Mouse (Mus musculus) ES-E14 (cell line): ENCODE measurements at regions not wholly inside any gene's neighbourhood (a gene's known extent, or its start where the extent isn't known, plus 50 kb on each side); places are given as distances from the start of the nearest gene placed in this dataset.
A peak's percentile ranks its signal among the peaks of the same experiment; 100 is the strongest.

ENCODE experiments used
- DNase-seq: peaks from one replicate; pipeline ENCODE4 v3.0.0-alpha.2; 2013; ENCODE audit warnings: low read depth, low spot score
- H3K27ac ChIP-seq: 2 replicates; pipeline ENCODE4 v1.5.1; 2012; ENCODE audit warnings: low read depth, mild to moderate bottlenecking, low read length, moderate library complexity, mixed read lengths; ENCODE audit not compliant: poor library complexity, insufficient read depth, severe bottlenecking
- H3K36me3 ChIP-seq: 2 replicates; pipeline ENCODE4 v1.6.1; 2012; ENCODE audit warnings: mild to moderate bottlenecking, low read length, moderate library complexity, mixed read lengths; ENCODE audit not compliant: control insufficient read depth, poor library complexity, insufficient read depth, severe bottlenecking
- H3K4me1 ChIP-seq, 2 experiments: fragments of 150-350 bp in 1 of 2; sonication (generic) in 1 of 2; 2 replicates each; pipeline ENCODE4 v1.6.1; 2012; ENCODE audit warnings: low read length in 2 of 2, mild to moderate bottlenecking in 1 of 2, mixed read lengths in 1 of 2; ENCODE audit not compliant: control insufficient read depth in 2 of 2, insufficient read depth in 2 of 2, poor library complexity in 1 of 2
- H3K4me3 ChIP-seq, 2 experiments: fragments of 150-350 bp in 1 of 2; sonication (generic) in 1 of 2; 2 replicates each; pipeline ENCODE4 v1.5.1; 2012; ENCODE audit warnings: low read length in 2 of 2, low read depth in 1 of 2, mild to moderate bottlenecking in 1 of 2, mixed read lengths in 1 of 2; ENCODE audit not compliant: insufficient read depth in 1 of 2, poor library complexity in 1 of 2, severe bottlenecking in 1 of 2
- H3K9ac ChIP-seq: 2 replicates; pipeline ENCODE4 v1.6.1; 2012; ENCODE audit warnings: low read depth, mild to moderate bottlenecking, low read length, mixed read lengths; ENCODE audit not compliant: poor library complexity, insufficient read depth, severe bottlenecking
- H3K9me3 ChIP-seq: fragments of 150-350 bp; sonication (generic); 2 replicates; pipeline ENCODE4 v1.6.1; 2012; ENCODE audit warnings: low read depth, mild to moderate bottlenecking, low read length; ENCODE audit not compliant: control insufficient read depth, insufficient read depth
- CHD2 ChIP-seq: IDR thresholded peaks from 2 replicates; pipeline ENCODE4 v1.6.1; 2014; ENCODE audit warnings: mild to moderate bottlenecking, low read depth, low read length, inconsistent platforms
- HCFC1 ChIP-seq: IDR thresholded peaks from 2 replicates; pipeline ENCODE4 v1.6.1; 2012; ENCODE audit warnings: low read length, inconsistent platforms, borderline replicate concordance; ENCODE audit not compliant: insufficient read depth
- MAFK ChIP-seq: IDR thresholded peaks from 2 replicates; pipeline ENCODE4 v1.6.1; 2014; ENCODE audit warnings: mild to moderate bottlenecking, low read depth, low read length, inconsistent platforms; ENCODE audit not compliant: insufficient read depth
- ZC3H11A ChIP-seq: IDR thresholded peaks from 2 replicates; pipeline ENCODE4 v1.6.1; 2012; ENCODE audit warnings: low read depth, mild to moderate bottlenecking, inconsistent platforms, low read length, borderline replicate concordance
- ZNF384 ChIP-seq: IDR thresholded peaks from 2 replicates; pipeline ENCODE4 v1.6.1; 2012; ENCODE audit warnings: low read depth, low read length, inconsistent platforms
- in situ Hi-C, 2 experiments: fragments of 600-800 bp; cut with MboI; formaldehyde crosslinking; loops; one replicate each; pipeline ENCODE4 v1.15.1; 2025; ENCODE audit warnings: low sequenced_read_pairs in 2 of 2, inconsistent platforms in 1 of 2; ENCODE audit not compliant: unreplicated experiment in 2 of 2

DNA sequence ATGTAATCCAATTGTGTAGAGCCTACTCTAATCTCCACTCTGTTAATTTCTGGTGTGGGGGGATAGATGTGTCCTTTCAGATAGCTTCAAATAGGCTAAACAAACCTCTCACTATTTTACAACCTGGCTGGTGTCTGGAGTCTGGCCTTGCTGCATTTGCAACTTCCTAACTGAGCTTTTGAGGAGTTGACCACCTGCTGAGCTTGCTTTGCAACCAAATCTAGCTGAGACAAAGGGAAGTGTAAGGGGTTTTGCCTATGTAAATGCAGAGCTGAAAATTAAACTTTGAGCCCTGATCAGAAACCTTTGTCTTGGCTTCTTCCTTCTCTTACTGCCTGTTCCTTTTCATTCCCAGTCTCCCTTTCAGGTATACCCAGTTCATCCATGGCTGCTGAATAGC is 404.3 kb downstream of the Cetn3 start:
- Histone ChIP-seq H3K9ac (no peak overlapping the region), H3K4me3 (no peak overlapping the region), H3K4me1 (no peaks in the 10 kb centered on the region), H3K9me3 (peaks cover 3% of the 10 kb centered on the region; the same call in 1 of the 2 replicates), H3K27ac (no peak overlapping the region; the same call in 1 of the 2 replicates), H3K36me3 (no peaks in the 10 kb centered on the region)
- in situ Hi-C loops = no loop called here
- TF ChIP-seq CHD2 = no peak
- TF ChIP-seq HCFC1 = no peak
- no peak for TF ChIP-seq ZC3H11A
- no peak for TF ChIP-seq MAFK
- TF ChIP-seq ZNF384 = no peak
- DNase-seq = peak; percentile 50

DNA sequence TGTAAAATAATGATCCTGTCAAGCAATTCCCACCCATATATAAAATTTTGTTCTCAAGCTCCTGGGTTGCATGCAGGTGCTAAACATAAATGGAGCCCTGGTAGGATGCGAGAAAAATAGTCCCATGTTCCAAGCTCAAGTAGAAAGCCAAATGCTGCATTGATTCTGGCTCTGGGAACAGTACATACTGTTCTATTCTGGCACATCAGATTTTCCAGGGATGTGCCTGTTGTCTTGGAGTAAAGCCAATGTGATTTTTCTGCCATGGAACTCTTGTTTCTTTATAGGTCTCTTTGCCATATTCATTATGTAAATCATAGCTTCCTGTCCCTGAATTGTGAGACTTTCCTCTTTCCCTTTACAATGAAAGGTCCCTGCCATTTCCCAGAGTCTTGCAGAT is 417.9 kb downstream of the Cetn3 start:
- DNase-seq = no peak
- no peaks in the 10 kb centered on the region for H3K9me3 ChIP-seq

DNA sequence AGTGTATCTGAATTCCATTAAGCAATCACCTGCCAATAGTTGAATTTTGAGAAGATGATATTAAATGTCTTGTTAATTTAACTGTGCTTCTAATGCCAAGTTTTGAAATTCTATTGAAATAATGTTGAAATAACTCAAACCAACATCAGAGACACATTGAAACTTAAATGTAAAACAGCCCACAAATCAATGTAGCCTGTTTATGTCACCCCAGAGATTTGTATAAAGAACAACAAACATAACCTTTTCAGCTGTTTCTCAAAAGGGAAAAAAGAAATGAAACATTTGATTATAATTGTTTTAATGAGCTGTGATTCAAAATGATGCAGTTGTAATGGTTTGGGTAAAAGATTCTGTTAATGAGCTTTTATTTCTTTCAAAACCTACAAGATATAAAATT is 442.6 kb downstream of the Cetn3 start:
- Histone ChIP-seq H3K27ac (no peak overlapping the region), H3K9ac (no peak overlapping the region), H3K4me1 (no peaks in the 10 kb centered on the region), H3K36me3 (no peaks in the 10 kb centered on the region), H3K9me3 (no peaks in the 10 kb centered on the region), H3K4me3 (no peak overlapping the region)
- TF ChIP-seq ZC3H11A = no peak
- in situ Hi-C loops = no loop called here
- no peak for DNase-seq

More for the DNA sequence above, 417.9 kb downstream of the Cetn3 start:
- TF ChIP-seq ZC3H11A (no peak), HCFC1 (no peak), MAFK (no peak), ZNF384 (no peak), CHD2 (no peak)
- Histone ChIP-seq H3K36me3 (no peaks in the 10 kb centered on the region), H3K4me3 (no peak overlapping the region), H3K9ac (no peak overlapping the region), H3K4me1 (no peaks in the 10 kb centered on the region), H3K27ac (no peak overlapping the region)
- in situ Hi-C loops = no loop called here

DNA sequence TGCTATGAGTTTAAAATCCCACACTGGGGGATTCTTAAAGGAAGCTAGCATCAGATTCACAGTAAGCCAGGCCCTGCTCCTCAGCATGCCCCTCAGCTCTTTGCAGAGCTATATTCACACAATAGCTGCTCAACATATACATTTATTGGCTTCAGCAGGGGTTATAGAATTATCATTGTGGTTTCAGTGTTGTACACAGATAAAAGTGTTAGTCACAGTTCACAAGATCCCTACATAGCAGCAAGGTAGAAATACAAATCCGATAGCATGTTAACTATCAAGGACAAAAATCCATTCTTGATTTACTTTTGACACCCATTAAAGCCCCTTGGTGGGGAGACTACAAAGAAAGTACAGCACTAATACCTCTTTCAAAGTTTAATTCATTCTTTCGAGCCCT is 451.0 kb downstream of the Cetn3 start:
- in situ Hi-C loops = no loop called here
- no peaks in the 10 kb centered on the region for H3K36me3 ChIP-seq
- no peaks in the 10 kb centered on the region for H3K4me1 ChIP-seq
- no peak overlapping the region for H3K27ac ChIP-seq
- TF ChIP-seq MAFK = no peak
- no peak for TF ChIP-seq CHD2
- no peak for TF ChIP-seq ZC3H11A
- TF ChIP-seq HCFC1 = no peak
- TF ChIP-seq ZNF384 = no peak
- no peaks in the 10 kb centered on the region for H3K9me3 ChIP-seq
- no peak overlapping the region for H3K4me3 ChIP-seq
- no peak for DNase-seq
- H3K9ac ChIP-seq = no peak overlapping the region

DNA sequence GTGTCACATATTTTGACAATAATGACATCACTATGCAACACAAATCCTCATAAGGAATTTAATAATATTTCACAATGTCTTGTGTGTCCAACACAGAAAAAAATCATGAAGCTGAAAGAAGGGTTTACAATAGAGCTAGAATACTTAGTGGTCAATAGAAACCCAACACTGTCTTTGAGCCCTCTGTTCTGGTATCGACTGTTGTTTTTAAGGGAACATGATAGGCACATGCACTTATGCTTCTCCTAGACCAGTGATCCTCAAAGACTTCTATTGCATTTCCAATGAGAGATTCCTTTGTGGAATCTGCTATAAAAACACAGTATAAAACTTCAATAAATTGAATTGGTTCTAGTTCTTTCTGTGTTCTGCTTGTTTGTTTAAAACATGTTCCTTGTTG is 463.4 kb downstream of the Cetn3 start:
- H3K9me3 ChIP-seq = no peaks in the 10 kb centered on the region
- in situ Hi-C loops = no loop called here
- no peaks in the 10 kb centered on the region for H3K36me3 ChIP-seq
- no peak overlapping the region for H3K27ac ChIP-seq
- no peak overlapping the region for H3K4me3 ChIP-seq
- TF ChIP-seq ZC3H11A (no peak), ZNF384 (no peak), CHD2 (no peak), MAFK (no peak), HCFC1 (no peak)
- no peaks in the 10 kb centered on the region for H3K4me1 ChIP-seq
- no peak overlapping the region for H3K9ac ChIP-seq
- no peak for DNase-seq
